Mouse (Mus musculus) kidney, adult 2 months (tissue): ENCODE measurements around the gene AC161166.1. TPM values are rescaled to one million over a fixed set of nuclear protein-coding genes. Genes with fewer than 3 reads are reported as not detected.

ENCODE experiments used
- DNase-seq: peaks from one replicate; pipeline ENCODE4 v3.0.0; 2021
- H3K27ac ChIP-seq: fragments of 200-500 bp; 2 replicates; pipeline ENCODE4 v1.5.1; 2012; ENCODE audit warnings: low read depth, low read length, control low read depth, inconsistent platforms; ENCODE audit not compliant: insufficient read depth
- H3K27me3 ChIP-seq: fragments of 200-500 bp; replicated peaks from 2 replicates; pipeline ENCODE4 v1.6.1; 2012; ENCODE audit warnings: mild to moderate bottlenecking, moderate library complexity, low read length, inconsistent platforms; ENCODE audit not compliant: control insufficient read depth, insufficient read depth
- H3K36me3 ChIP-seq: fragments of 200-500 bp; 2 replicates; pipeline ENCODE4 v1.6.1; 2012; ENCODE audit warnings: mild to moderate bottlenecking, moderate library complexity, low read length, inconsistent platforms; ENCODE audit not compliant: control insufficient read depth, insufficient read depth
- H3K4me1 ChIP-seq: fragments of 200-500 bp; 2 replicates; pipeline ENCODE4 v1.6.1; 2011; ENCODE audit warnings: low read length; ENCODE audit not compliant: control insufficient read depth, insufficient read depth
- H3K4me3 ChIP-seq: fragments of 200-500 bp; 2 replicates; pipeline ENCODE4 v1.5.1; 2011; ENCODE audit warnings: mild to moderate bottlenecking, low read depth, low read length, control low read depth; ENCODE audit not compliant: insufficient read depth
- CTCF ChIP-seq: fragments of 200-500 bp; conservative IDR thresholded peaks from 2 replicates; pipeline ENCODE4 v1.5.1; 2011; ENCODE audit warnings: low read depth, mild to moderate bottlenecking, control low read depth, low read length, moderate library complexity, mixed read lengths; ENCODE audit not compliant: insufficient read depth, insufficient read length
- POLR2A ChIP-seq: fragments of 200-500 bp; IDR thresholded peaks from one replicate; pipeline ENCODE4 v1.6.1; 2011; ENCODE audit warnings: low read depth, low read length, control low read depth
- WGBS: fragments of 180-500 bp; shearing (Covaris S2); methylation state at CpG from one replicate; pipeline ENCODE4 v1.1.7; 2018; 5-methylcytosine and 5-hydroxymethylcytosine counted together
- polyA plus RNA-seq: library from polyadenylated mRNA; depleted of rRNA; stranded (reverse); fragments of >200 nt; gene quantifications from 2 replicates; pipeline ENCODE4 v1.2.3, GENCODE M21; 2012

The AC161166.1 gene
- polyA plus RNA-seq, 1 experiment = not detected

- Histone ChIP-seq H3K4me3 (no peak overlapping the region), H3K4me1 (peaks cover 8% of the 10 kb centered on the region)
Observed at GRCm38 (mm10) chr7:24533806-24534205, 21.6 kb upstream of the AC161166.1 start.

GRCm38 (mm10) chr7:24533031-24533571 lies 20.8 kb upstream of the AC161166.1 start:
- WGBS = 90% methylated on average over 28 of the region's 28 CpGs
- TF ChIP-seq CTCF = no peak
- TF ChIP-seq POLR2A = no peak
- H3K4me1 ChIP-seq = peaks cover 8% of the 10 kb centered on the region

More at GRCm38 (mm10) chr7:24533806-24534205, 21.6 kb upstream of the AC161166.1 start:
- 75% methylated on average over 42 of the region's 42 CpGs for WGBS
- no peak for DNase-seq
- Histone ChIP-seq H3K36me3 (no peaks in the 10 kb centered on the region; the same call in none of the 2 replicates), H3K27ac (no peak overlapping the region), H3K27me3 (no peaks in the 10 kb centered on the region)
- TF ChIP-seq POLR2A (no peak), CTCF (no peak)

GRCm38 (mm10) chr7:24531211-24531971 lies 19.1 kb upstream of the AC161166.1 start:
- H3K27ac ChIP-seq = peak overlapping the region; percentile 47
- no peaks in the 10 kb centered on the region; the same call in none of the 2 replicates for H3K36me3 ChIP-seq
- H3K4me3 ChIP-seq = peak overlapping the region; percentile 56
- peak; percentile 82 for DNase-seq
- WGBS = 1% methylated on average over 43 of the region's 43 CpGs
- peaks cover 6% of the 10 kb centered on the region for H3K4me1 ChIP-seq
- peak; percentile 82 for TF ChIP-seq CTCF
- no peak for TF ChIP-seq POLR2A
- H3K27me3 ChIP-seq = no peaks in the 10 kb centered on the region

More at GRCm38 (mm10) chr7:24533031-24533571, 20.8 kb upstream of the AC161166.1 start:
- DNase-seq = no peak
- H3K4me3 ChIP-seq = no peak overlapping the region
- no peaks in the 10 kb centered on the region; the same call in none of the 2 replicates for H3K36me3 ChIP-seq
- H3K27me3 ChIP-seq = no peaks in the 10 kb centered on the region
- H3K27ac ChIP-seq = no peak overlapping the region

- DNase-seq = peak; percentile 99
- Histone ChIP-seq H3K27ac (peak within 1 kb of the TSS; percentile 95), H3K27me3 (no peaks in the 10 kb centered on the region), H3K36me3 (no peaks in the 10 kb centered on the region; the same call in none of the 2 replicates), H3K4me3 (peak within 1 kb of the TSS; percentile 79), H3K4me1 (peaks cover 6% of the 10 kb centered on the region)
- under 1% methylated on average over 44 of the region's 44 CpGs for WGBS
- TF ChIP-seq CTCF = no peak
- TF ChIP-seq POLR2A = peak; percentile 49
Observed at GRCm38 (mm10) chr7:24530062-24530931, 18.0 kb upstream of the AC161166.1 start, which contains the start of gene Irgq. Irgq (plus strand) TSS chr7:24530689.

DNA sequence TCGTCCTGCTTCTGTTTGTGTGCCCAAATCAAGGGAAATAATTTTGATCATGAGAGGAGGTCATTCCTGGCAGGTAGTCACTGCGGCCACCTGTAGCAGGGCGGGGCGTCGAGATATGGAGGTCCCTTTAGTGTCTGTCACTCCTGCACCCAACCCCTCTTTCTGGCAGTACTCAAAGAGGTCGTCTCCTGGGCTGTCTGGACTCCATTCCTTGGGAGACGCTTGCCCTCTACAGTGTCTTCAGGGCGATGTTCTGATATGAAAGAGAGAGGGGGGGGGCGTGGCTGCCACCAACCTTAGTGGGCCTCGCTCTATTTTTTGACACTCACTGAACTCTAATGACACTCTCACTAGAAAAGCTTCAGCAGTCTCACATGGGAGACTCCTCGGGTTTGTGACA lies 17.3 kb upstream of the AC161166.1 start:
- H3K4me3 ChIP-seq = peak overlapping the region; percentile 79

GRCm38 (mm10) chr7:24528861-24529260 lies 16.6 kb upstream of the AC161166.1 start:
- no peak for DNase-seq
- Histone ChIP-seq H3K4me1 (peaks cover 6% of the 10 kb centered on the region), H3K27me3 (no peaks in the 10 kb centered on the region), H3K27ac (no peak overlapping the region), H3K4me3 (no peak overlapping the region), H3K36me3 (no peaks in the 10 kb centered on the region; the same call in none of the 2 replicates)
- 82% methylated on average over 11 of the region's 11 CpGs for WGBS
- TF ChIP-seq CTCF (no peak), POLR2A (no peak)

More for the DNA sequence above, 17.3 kb upstream of the AC161166.1 start:
- H3K36me3 ChIP-seq = no peaks in the 10 kb centered on the region; the same call in none of the 2 replicates
- H3K27me3 ChIP-seq = no peaks in the 10 kb centered on the region
- H3K27ac ChIP-seq = peak overlapping the region; percentile 95
- H3K4me1 ChIP-seq = peaks cover 6% of the 10 kb centered on the region
- 41% methylated on average over 11 of the region's 11 CpGs for WGBS
- TF ChIP-seq CTCF (no peak), POLR2A (no peak)
- DNase-seq = no peak
